ENCODE assay signal across 9 mouse cellular contexts in genomic region chr9:31331906-31332305, GRCm38 (mm10). TPM values are rescaled to one million over a fixed set of nuclear protein-coding genes. Genes with fewer than 3 reads are reported as not detected.
DNase-seq lines count a peak whose midpoint lies in the region; ATAC-seq and TF ChIP-seq lines count a peak whose summit lies in the region.
"Had no signal": no experiment of that assay in that cellular context is flagged by ENCODE, and none has a peak within 500 bp of the region (broad histone marks: within the 10 kb centered on the region; RNA-seq: fewer than 3 reads in every experiment).

No protein-coding gene starts in this region.

- H3K9me3 ChIP-seq in ES-Bruce4 (replicated peaks; ENCODE audit: control insufficient read depth, insufficient read depth, low read length, poor library complexity, severe bottlenecking): no peaks in the 10 kb centered on the region
- H3K9me3 ChIP-seq in lung, postnatal 0 days (ENCODE audit: low read length): no peaks in the 10 kb centered on the region
- no peaks in the 10 kb centered on the region for H3K9me3 ChIP-seq in forebrain, embryonic 14.5 days (replicated peaks; ENCODE audit: control insufficient read depth, low read length)
- H3K9me3 ChIP-seq: megakaryocyte, embryonic 14.5 days had no signal

- intact Hi-C loops in heart, postnatal 10 days (cut with DNase I): no loop called here

- H3K4me1 ChIP-seq in ES-Bruce4 (ENCODE audit: control insufficient read depth, insufficient read depth, low read length): peaks cover 2% of the 10 kb centered on the region
- H3K4me1 ChIP-seq in lung, postnatal 0 days (ENCODE audit: insufficient read depth, low read depth, low read length): no peaks in the 10 kb centered on the region
- H3K4me1 ChIP-seq in forebrain, embryonic 14.5 days (ENCODE audit: control insufficient read depth, insufficient read depth, low read length): no peaks in the 10 kb centered on the region
- H3K4me1 ChIP-seq: megakaryocyte, embryonic 14.5 days had no signal

- no peak overlapping the region for H3K27ac ChIP-seq in ES-Bruce4 (ENCODE audit: insufficient read depth, low read length)
- no peak overlapping the region for H3K27ac ChIP-seq in lung, postnatal 0 days (ENCODE audit: low read length)
- H3K27ac ChIP-seq in forebrain, embryonic 14.5 days (ENCODE audit: low read depth, low read length): no peak overlapping the region

- H3K4me2 ChIP-seq in lung, postnatal 0 days (replicated peaks; ENCODE audit: low read depth, low read length): no peak overlapping the region
- no peak overlapping the region for H3K4me2 ChIP-seq in forebrain, embryonic 14.5 days (ENCODE audit: low read length)

- peaks cover 3% of the 10 kb centered on the region; the same call in 1 of the 2 replicates for H3K36me3 ChIP-seq in ES-Bruce4 (ENCODE audit: control insufficient read depth, insufficient read depth, low read length, poor library complexity, severe bottlenecking)
- H3K36me3 ChIP-seq in lung, postnatal 0 days (ENCODE audit: insufficient read depth, low read length): no peaks in the 10 kb centered on the region
- H3K36me3 ChIP-seq in forebrain, embryonic 14.5 days (ENCODE audit: control insufficient read depth, insufficient read depth, low read length): peaks cover 33% of the 10 kb centered on the region; the same call in 1 of the 2 replicates

- H3K4me3 ChIP-seq in ES-Bruce4 (ENCODE audit: low read depth, low read length): no peak overlapping the region
- H3K4me3 ChIP-seq in lung, postnatal 0 days (ENCODE audit: low read depth, low read length): no peak overlapping the region
- no peak overlapping the region for H3K4me3 ChIP-seq in forebrain, embryonic 14.5 days (ENCODE audit: low read depth, low read length)
- H3K4me3 ChIP-seq: megakaryocyte, embryonic 14.5 days had no signal

- TF ChIP-seq POLR2A in ES-Bruce4 (IDR thresholded peaks at IDR 0.05; ENCODE audit: insufficient read depth, low read length): no peak

- no peak for TF ChIP-seq EP300 in ES-Bruce4 (IDR thresholded peaks at IDR 0.05; ENCODE audit: insufficient read depth, low read depth, low read length)
- TF ChIP-seq EP300 in lung, postnatal 0 days (IDR thresholded peaks at IDR 0.05): no peak

- 60% methylated on average over 3 of the region's 3 CpGs for WGBS in lung, postnatal 0 days
- 65% methylated on average over 3 of the region's 3 CpGs for WGBS in forebrain, embryonic 14.5 days

- DNase-seq in heart, postnatal 10 days: peak; percentile 20 to 28
- DNase-seq in heart, adult 9 months (ENCODE audit: low spot score in 2 of 2): no peak
- peak; percentile 64 to 74 for DNase-seq in cerebellum, postnatal 14 days
- peak; percentile 49 for DNase-seq in lung, postnatal 0 days (ENCODE audit: low spot score)
- no peak for DNase-seq in urinary bladder, adult 2 months (ENCODE audit: low spot score)
- DNase-seq in forebrain, embryonic 14.5 days (ENCODE audit: low spot score): no peak
- DNase-seq in ovary, adult 18-20 months (ENCODE audit: low spot score): no peak

- H3K9ac ChIP-seq in ES-Bruce4 (ENCODE audit: low read depth, poor library complexity, severe bottlenecking): no peak overlapping the region
- H3K9ac ChIP-seq in lung, postnatal 0 days (replicated peaks; ENCODE audit: low read depth): no peak overlapping the region
- H3K9ac ChIP-seq in forebrain, embryonic 14.5 days (ENCODE audit: low read length): no peak overlapping the region

- no peaks in the 10 kb centered on the region for H3K27me3 ChIP-seq in ES-Bruce4 (ENCODE audit: control insufficient read depth, insufficient read depth, low read length, poor library complexity, severe bottlenecking)
- no peaks in the 10 kb centered on the region for H3K27me3 ChIP-seq in lung, postnatal 0 days (replicated peaks; ENCODE audit: insufficient read depth, low read length)
- no peaks in the 10 kb centered on the region for H3K27me3 ChIP-seq in forebrain, embryonic 14.5 days (replicated peaks; ENCODE audit: control insufficient read depth, insufficient read depth, low read length)
- H3K27me3 ChIP-seq: megakaryocyte, embryonic 14.5 days had no signal

- ATAC-seq in lung, postnatal 0 days: no peak; the same call in 1 of the 2 replicates
- no peak for ATAC-seq in forebrain, embryonic 14.5 days

- TF ChIP-seq CTCF in ES-Bruce4 (IDR thresholded peaks at IDR 0.05; ENCODE audit: low read depth, low read length): peak; percentile 33
- peak; percentile 68 for TF ChIP-seq CTCF in lung, postnatal 0 days (IDR thresholded peaks at IDR 0.05)

RNA-seq across cellular contexts. Expression of gene Prdm10, which starts 51.6 kb away (rescaled TPM):
- total RNA-seq in heart, postnatal 10 days (2021): 1 to 10 TPM; 5.2 to 6.0 TPM
- polyA plus RNA-seq in ES-Bruce4 (2011; ENCODE audit: insufficient read depth, insufficient read length, low read depth, missing spikeins): 18.0 and 20.7 TPM in 2 replicates
- polyA plus RNA-seq in lung, postnatal 0 days (2015; fragmentation: Nextera tagmentation; extraction: Ambion mirVana): 1.2 and 1.5 TPM in 2 replicates
- polyA plus RNA-seq in urinary bladder, adult 2 months (2012; rRNA removed): 6.7 and 7.4 TPM in 2 replicates
- polyA plus RNA-seq in forebrain, embryonic 14.5 days (2014; fragmentation: Nextera tagmentation; extraction: Ambion mirVana): 7.3 and 9.7 TPM in 2 replicates

RNA-seq across cellular contexts. Expression of gene Nfrkb, which starts 54.1 kb away (rescaled TPM):
- total RNA-seq in heart, postnatal 10 days (2021): 10 to 100 TPM; 16.0 to 17.8 TPM
- polyA plus RNA-seq in ES-Bruce4 (2011; ENCODE audit: insufficient read depth, insufficient read length, low read depth, missing spikeins): 26.3 and 26.6 TPM in 2 replicates
- polyA plus RNA-seq in lung, postnatal 0 days (2015; fragmentation: Nextera tagmentation; extraction: Ambion mirVana): 13.0 and 13.3 TPM in 2 replicates
- 17.6 and 17.8 TPM in 2 replicates for polyA plus RNA-seq in urinary bladder, adult 2 months (2012; rRNA removed)
- 30.0 and 31.9 TPM in 2 replicates for polyA plus RNA-seq in forebrain, embryonic 14.5 days (2014; fragmentation: Nextera tagmentation; extraction: Ambion mirVana)

Comparison
In these comparisons a context has a peak if more than half of its experiments do, and no peak if none do; other contexts are left out.
1. DNase-seq: peak in heart, postnatal 10 days (2 of 2), cerebellum, postnatal 14 days (2 of 2) and lung, postnatal 0 days (single experiment); none in heart, adult 9 months (0 of 2), urinary bladder, adult 2 months (single experiment), forebrain, embryonic 14.5 days (single experiment) and ovary, adult 18-20 months (single experiment).